ENCODE assay signal across 16 mouse cellular contexts in genomic region chr1:190886014-190886413, GRCm38 (mm10).
"Had no signal": no experiment of that assay in that cellular context is flagged by ENCODE, and none has a peak within 500 bp of the region (broad histone marks: within the 10 kb centered on the region; RNA-seq: fewer than 3 reads in every experiment).

No protein-coding gene starts in this region.

- H3K36me3 ChIP-seq: stomach, embryonic 15.5 days had no signal

- H3K9me3 ChIP-seq: limb, embryonic 15.5 days; liver, embryonic 12.5 days; midbrain, embryonic 10.5 days; midbrain, embryonic 12.5 days; neural tube, embryonic 13.5 days; neural tube, embryonic 15.5 days; stomach, embryonic 15.5 days had no signal

- H3K9ac ChIP-seq: limb, embryonic 15.5 days; liver, embryonic 12.5 days; liver, embryonic 14.5 days; midbrain, embryonic 12.5 days; neural tube, embryonic 13.5 days; neural tube, embryonic 15.5 days; stomach, embryonic 15.5 days had no signal

- H3K4me3 ChIP-seq: limb, embryonic 15.5 days; liver, embryonic 12.5 days; midbrain, embryonic 10.5 days; midbrain, embryonic 12.5 days; myocyte; neural tube, embryonic 13.5 days; neural tube, embryonic 15.5 days; stomach, embryonic 15.5 days had no signal

- DNase-seq: midbrain, embryonic 14.5 days; right cerebral cortex, postnatal 14 days; thymus, adult 2 months; thymus, postnatal 25 days; thymus, postnatal 4 days had no signal

- ATAC-seq: liver, embryonic 12.5 days; midbrain, embryonic 16.5 days had no signal

- H3K4me1 ChIP-seq: limb, embryonic 15.5 days; liver, embryonic 12.5 days; midbrain, embryonic 10.5 days; midbrain, embryonic 12.5 days; neural tube, embryonic 13.5 days; neural tube, embryonic 15.5 days; stomach, embryonic 15.5 days had no signal

- H3K27ac ChIP-seq: limb, embryonic 15.5 days; liver, embryonic 12.5 days; liver, embryonic 14.5 days; midbrain, embryonic 10.5 days; midbrain, embryonic 12.5 days; neural tube, embryonic 13.5 days; neural tube, embryonic 15.5 days; stomach, embryonic 15.5 days; stomach, postnatal 0 days had no signal

- H3K27me3 ChIP-seq: limb, embryonic 15.5 days; liver, embryonic 12.5 days; midbrain, embryonic 12.5 days; neural tube, embryonic 13.5 days; neural tube, embryonic 15.5 days; stomach, embryonic 15.5 days had no signal

- H3K4me2 ChIP-seq: limb, embryonic 15.5 days; liver, embryonic 12.5 days; midbrain, embryonic 12.5 days; neural tube, embryonic 13.5 days; neural tube, embryonic 15.5 days; stomach, embryonic 15.5 days had no signal
